ENCODE assay signal across 8 mouse cellular contexts in the genomic region with DNA sequence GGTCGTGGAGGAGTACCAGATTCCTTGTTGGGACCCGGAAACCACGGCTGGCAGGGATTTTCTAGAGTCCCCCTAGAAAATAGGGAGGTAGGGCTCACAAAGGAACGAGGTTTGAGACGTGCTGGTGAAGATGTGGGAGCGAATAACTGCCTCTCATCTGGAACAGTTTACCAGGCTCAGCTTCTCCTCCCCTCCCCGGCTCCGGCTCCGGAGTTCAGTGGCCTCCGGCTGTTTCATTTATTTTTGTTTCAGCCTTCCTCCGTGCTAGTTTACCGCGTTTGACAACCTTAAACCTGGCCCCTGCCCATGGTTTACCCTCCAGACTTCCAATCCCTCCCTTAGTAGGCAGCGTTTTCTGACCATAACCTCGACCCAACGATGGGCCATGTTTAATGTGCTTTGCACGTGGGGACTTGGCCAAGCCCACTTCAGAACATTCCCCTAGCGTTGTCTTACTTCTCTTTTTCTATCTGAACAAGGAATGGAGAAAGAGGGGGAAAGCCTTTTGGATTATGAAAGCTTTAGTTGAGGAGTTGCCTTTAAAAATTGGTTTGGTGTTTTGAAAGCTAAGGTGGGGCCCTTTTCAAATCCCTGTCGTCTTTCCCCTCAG. TPM values are rescaled to one million over a fixed set of nuclear protein-coding genes. Genes with fewer than 3 reads are reported as not detected.
DNase-seq lines count a peak whose midpoint lies in the region; ATAC-seq and TF ChIP-seq lines count a peak whose summit lies in the region.

No protein-coding gene starts in this region.

- WGBS in spleen, adult 2 months: 7% methylated on average over 19 of the region's 19 CpGs
- WGBS in embryonic facial prominence, embryonic 11.5 days: under 1% methylated on average over 19 of the region's 19 CpGs
- WGBS in limb, embryonic 13.5 days: under 1% methylated on average over 19 of the region's 19 CpGs
- WGBS in neural tube, embryonic 13.5 days: 3% methylated on average over 19 of the region's 19 CpGs

- H3K4me2 ChIP-seq in embryonic facial prominence, embryonic 11.5 days (ENCODE audit: low read depth, low read length): peak overlapping the region; percentile 94
- peak overlapping the region; percentile 94 for H3K4me2 ChIP-seq in limb, embryonic 13.5 days (replicated peaks)
- H3K4me2 ChIP-seq in neural tube, embryonic 13.5 days: peak overlapping the region; percentile 93

- TF ChIP-seq CTCF in spleen, adult 2 months (IDR thresholded peaks at IDR 0.05; ENCODE audit: extremely low read depth, insufficient read depth, insufficient read length, insufficient replicate concordance): no peak

- H3K4me1 ChIP-seq in spleen, adult 2 months (ENCODE audit: control insufficient read depth, insufficient read depth, insufficient read length): peaks cover 11% of the 10 kb centered on the region
- H3K4me1 ChIP-seq in embryonic facial prominence, embryonic 11.5 days (ENCODE audit: control insufficient read depth, insufficient read depth, low read length): peaks cover 5% of the 10 kb centered on the region
- peaks cover 48% of the 10 kb centered on the region for H3K4me1 ChIP-seq in limb, embryonic 13.5 days
- H3K4me1 ChIP-seq in neural tube, embryonic 13.5 days (replicated peaks): peaks cover 45% of the 10 kb centered on the region

- H3K36me3 ChIP-seq in spleen, adult 2 months (ENCODE audit: control insufficient read depth, insufficient read depth, low read length): no peaks in the 10 kb centered on the region
- no peaks in the 10 kb centered on the region for H3K36me3 ChIP-seq in embryonic facial prominence, embryonic 11.5 days (replicated peaks; ENCODE audit: control insufficient read depth, insufficient read depth, low read depth, low read length)
- no peaks in the 10 kb centered on the region for H3K36me3 ChIP-seq in limb, embryonic 13.5 days
- no peaks in the 10 kb centered on the region for H3K36me3 ChIP-seq in neural tube, embryonic 13.5 days

- no peaks in the 10 kb centered on the region for H3K9me3 ChIP-seq in embryonic facial prominence, embryonic 11.5 days (replicated peaks; ENCODE audit: control insufficient read depth, low read length)
- no peaks in the 10 kb centered on the region for H3K9me3 ChIP-seq in limb, embryonic 13.5 days
- no peaks in the 10 kb centered on the region for H3K9me3 ChIP-seq in neural tube, embryonic 13.5 days

- peaks cover 16% of the 10 kb centered on the region for H3K27me3 ChIP-seq in spleen, adult 2 months (ENCODE audit: control insufficient read depth, insufficient read depth, low read length)
- H3K27me3 ChIP-seq in embryonic facial prominence, embryonic 11.5 days (ENCODE audit: control insufficient read depth, insufficient read depth, low read length): no peaks in the 10 kb centered on the region
- H3K27me3 ChIP-seq in limb, embryonic 13.5 days: peaks cover 10% of the 10 kb centered on the region; the same call in 1 of the 2 replicates
- peaks cover 17% of the 10 kb centered on the region for H3K27me3 ChIP-seq in neural tube, embryonic 13.5 days

- peak overlapping the region; percentile 97 for H3K9ac ChIP-seq in embryonic facial prominence, embryonic 11.5 days (replicated peaks; ENCODE audit: low read length)
- H3K9ac ChIP-seq in limb, embryonic 13.5 days: peak overlapping the region; percentile 98
- H3K9ac ChIP-seq in neural tube, embryonic 13.5 days: peak overlapping the region; percentile 94

- H3K4me3 ChIP-seq in spleen, adult 2 months (ENCODE audit: extremely low read depth, insufficient read depth, insufficient read length): peak overlapping the region; percentile 55; the same call in 1 of the 2 replicates
- peak overlapping the region; percentile 94 for H3K4me3 ChIP-seq in embryonic facial prominence, embryonic 11.5 days (ENCODE audit: low read depth, low read length)
- H3K4me3 ChIP-seq in limb, embryonic 13.5 days: peak overlapping the region; percentile 93
- H3K4me3 ChIP-seq in neural tube, embryonic 13.5 days: peak overlapping the region; percentile 89

- TF ChIP-seq POLR2A in spleen, adult 2 months (IDR thresholded peaks at IDR 0.05; ENCODE audit: low read depth, low read length): no peak

- ATAC-seq in embryonic facial prominence, embryonic 11.5 days (replicated peaks; ENCODE audit: insufficient number of reproducible peaks, low FRiP score, low TSS enrichment, low read depth): no peak
- ATAC-seq in limb, embryonic 13.5 days (ENCODE audit: low FRiP score, low read depth): peak; percentile 20; the same call in 1 of the 2 replicates
- ATAC-seq in neural tube, embryonic 13.5 days (ENCODE audit: low read depth): no peak

- DNase-seq in spleen, adult 2 months (ENCODE audit: low read depth in 1 of 2, low spot score in 2 of 2): no peak
- DNase-seq in spleen, postnatal 14 days (ENCODE audit: low spot score in 2 of 2): no peak
- peak; percentile 89 for DNase-seq in embryonic facial prominence, embryonic 11.5 days (ENCODE audit: low spot score)
- peak; percentile 35 for DNase-seq in heart, postnatal 4 days
- DNase-seq in right cerebral cortex, postnatal 14 days: no peak
- no peak for DNase-seq in thymus, postnatal 10 days (ENCODE audit: low spot score in 2 of 2)

- no peak overlapping the region for H3K27ac ChIP-seq in spleen, adult 2 months (ENCODE audit: insufficient read depth, low read length)
- peak overlapping the region; percentile 92 for H3K27ac ChIP-seq in embryonic facial prominence, embryonic 11.5 days (replicated peaks; ENCODE audit: low read depth, low read length)
- peak overlapping the region; percentile 93 for H3K27ac ChIP-seq in limb, embryonic 13.5 days
- peak overlapping the region; percentile 85 for H3K27ac ChIP-seq in neural tube, embryonic 13.5 days (replicated peaks)

RNA-seq across cellular contexts. Expression of gene Farp1, which starts 1.7 kb away (rescaled TPM):
- polyA plus RNA-seq in spleen, adult 2 months (2012; rRNA removed): 2.9 and 3.0 TPM in 2 replicates
- polyA plus RNA-seq in embryonic facial prominence, embryonic 11.5 days (2014; fragmentation: Nextera tagmentation; extraction: Ambion mirVana): 40.8 and 42.8 TPM in 2 replicates
- 10 to 100 TPM; 42.9 to 43.2 TPM for total RNA-seq in heart, postnatal 4 days (2021)
- 39.0 and 40.9 TPM in 2 replicates for polyA plus RNA-seq in limb, embryonic 13.5 days (2015; fragmentation: Nextera tagmentation; extraction: Ambion mirVana)
- polyA plus RNA-seq in neural tube, embryonic 13.5 days (2015; fragmentation: Nextera tagmentation; extraction: Ambion mirVana): 21.0 and 21.2 TPM in 2 replicates

Comparison
In these comparisons a context has a peak if more than half of its experiments do, and no peak if none do; other contexts are left out.
1. DNase-seq: peak in embryonic facial prominence, embryonic 11.5 days (single experiment) and heart, postnatal 4 days (single experiment); none in spleen, adult 2 months (0 of 2), spleen, postnatal 14 days (0 of 2), right cerebral cortex, postnatal 14 days (single experiment) and thymus, postnatal 10 days (0 of 2).
2. Peak in every context shown above with its lines, with median percentiles within 50 percentile points of each other: H3K4me3 ChIP-seq, H3K4me2 ChIP-seq and H3K9ac ChIP-seq.